19 mouse cellular contexts compared by ENCODE assay signal in genomic region chr6:29040266-29040665, GRCm38 (mm10). TPM values are rescaled to one million over a fixed set of nuclear protein-coding genes. Genes with fewer than 3 reads are reported as not detected.
"Had no signal": no experiment of that assay in that cellular context is flagged by ENCODE, and none has a peak within 500 bp of the region (broad histone marks: within the 10 kb centered on the region; RNA-seq: fewer than 3 reads in every experiment).

No protein-coding gene starts in this region.

- H3K4me1 ChIP-seq: neural tube, embryonic 12.5 days; neural tube, embryonic 15.5 days; stomach, embryonic 15.5 days had no signal

- H3K4me2 ChIP-seq: neural tube, embryonic 12.5 days; neural tube, embryonic 13.5 days; neural tube, embryonic 15.5 days; stomach, embryonic 15.5 days had no signal

- H3K9me3 ChIP-seq: neural tube, embryonic 12.5 days; neural tube, embryonic 13.5 days; neural tube, embryonic 15.5 days; stomach, embryonic 15.5 days had no signal

- H3K9ac ChIP-seq: neural tube, embryonic 12.5 days; neural tube, embryonic 13.5 days; neural tube, embryonic 15.5 days; stomach, embryonic 15.5 days had no signal

- H3K36me3 ChIP-seq: neural tube, embryonic 12.5 days; neural tube, embryonic 13.5 days; neural tube, embryonic 15.5 days; stomach, embryonic 15.5 days had no signal

- H3K4me3 ChIP-seq: neural tube, embryonic 12.5 days; neural tube, embryonic 13.5 days; neural tube, embryonic 15.5 days; stomach, embryonic 15.5 days had no signal

- DNase-seq: retina, postnatal 1 day; right cerebral cortex, adult 18-20 months; right cerebral cortex, postnatal 14 days; right cerebral cortex, postnatal 25 days; right cerebral cortex, postnatal 4 days; spleen, adult 18-20 months; thymus, adult 18-20 months; thymus, adult 2 months; thymus, postnatal 25 days; thymus, postnatal 36 days had no signal

- H3K27me3 ChIP-seq: neural tube, embryonic 12.5 days; neural tube, embryonic 13.5 days; neural tube, embryonic 15.5 days; stomach, embryonic 15.5 days had no signal

- H3K27ac ChIP-seq: neural tube, embryonic 12.5 days; neural tube, embryonic 13.5 days; neural tube, embryonic 15.5 days; stomach, embryonic 15.5 days; stomach, postnatal 0 days had no signal

RNA-seq across cellular contexts. Expression of gene Lep, which starts 19.8 kb away (rescaled TPM):
- total RNA-seq: neutrophil, adult 5-6 weeks had no signal
- polyA plus RNA-seq: neural tube, embryonic 12.5 days; neural tube, embryonic 13.5 days; neural tube, embryonic 15.5 days; small intestine, adult 2 months; stomach, embryonic 14.5 days; stomach, embryonic 15.5 days; stomach, embryonic 16.5 days; stomach, postnatal 0 days had no signal
